Mouse (Mus musculus): ENCODE measurements around the gene Cdc20. TPM values are rescaled to one million over a fixed set of nuclear protein-coding genes. Genes with fewer than 3 reads are reported as not detected.

Gene Cdc20
- 30.1 and 32.3 TPM in 2 replicates for polyA plus RNA-seq (2012; rRNA removed; ENCODE audit: low replicate concordance)

DNA sequence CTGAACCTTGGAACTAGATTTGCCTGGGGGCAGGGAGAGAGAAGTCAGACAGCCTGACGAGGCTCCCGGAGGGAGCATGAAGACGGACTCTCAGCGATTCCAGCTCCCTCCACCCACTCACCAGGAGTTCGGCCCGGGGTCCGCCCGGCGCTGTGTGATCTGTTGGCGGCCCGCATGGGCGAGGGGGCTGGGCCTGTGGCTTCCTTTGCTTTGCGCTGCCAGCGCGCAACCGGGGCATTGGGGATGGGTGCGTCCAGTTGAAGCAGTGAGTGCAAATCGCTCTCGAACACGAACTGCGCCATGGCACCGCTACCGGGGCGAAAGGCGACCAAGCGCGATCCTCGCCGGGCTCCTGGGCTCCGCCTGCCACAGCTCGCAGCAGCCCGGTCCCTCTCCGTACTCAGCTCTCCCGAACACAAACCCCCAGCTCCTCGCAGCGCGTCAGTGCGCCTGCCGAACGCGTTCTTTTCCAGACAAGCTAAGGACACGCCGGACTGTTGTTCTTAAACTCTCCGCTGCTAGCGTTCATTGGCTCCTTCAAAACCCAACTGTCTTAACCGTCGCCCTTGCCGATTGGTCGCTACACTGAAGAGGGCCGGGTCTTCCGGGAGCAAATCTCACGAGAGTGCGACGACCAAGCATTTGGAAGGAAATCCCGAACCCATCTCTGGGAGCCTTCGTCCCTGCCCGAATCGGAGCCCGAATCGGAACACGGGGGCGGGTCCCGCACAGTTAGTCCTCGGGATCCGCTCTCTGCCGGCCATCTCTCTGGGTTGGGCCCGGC is at the start of gene Cdc20:
Cdc20 (minus strand) TSS at position 533 of the 784 bp plus-strand sequence.

GRCm38 (mm10) chr4:118457345-118457975 is 20.3 kb upstream of the Cdc20 start, which contains the start of gene Mpl:
Gene Mpl (minus strand): TSS chr4:118457513.

GRCm38 (mm10) chr4:118427768-118428451 is 9.2 kb downstream of the Cdc20 start, which contains the start of gene Elovl1:
Gene Elovl1 (plus strand): TSS chr4:118428093.

GRCm38 (mm10) chr4:118409142-118409900 is 27.8 kb downstream of the Cdc20 start, which contains the start of the genes Szt2 and Med8:
Gene Szt2 (minus strand): TSS chr4:118409273.
Gene Med8 (plus strand): TSS chr4:118409337.

Other genes starting within 250 kb of the Cdc20 start
- gene Ptprf, start 145.9 kb downstream of the Cdc20 start, polyA plus RNA-seq (2012; rRNA removed; ENCODE audit: low replicate concordance) = 136 and 150 TPM in 2 replicates
- 29.0 and 35.2 TPM in 2 replicates for gene Szt2, start 28.1 kb downstream of the Cdc20 start, polyA plus RNA-seq (2012; rRNA removed; ENCODE audit: low replicate concordance)
- gene Med8, start 28.0 kb downstream of the Cdc20 start, polyA plus RNA-seq (2012; rRNA removed; ENCODE audit: low replicate concordance) = 13.4 and 14.1 TPM in 2 replicates
- 190 and 291 TPM in 2 replicates for gene Elovl1, start 9.3 kb downstream of the Cdc20 start, polyA plus RNA-seq (2012; rRNA removed; ENCODE audit: low replicate concordance)
- gene Mpl, start 20.2 kb upstream of the Cdc20 start, polyA plus RNA-seq (2012; rRNA removed; ENCODE audit: low replicate concordance) = 0.09 TPM in 1 of 2 replicates, not detected in the other
- 11.4 and 13.4 TPM in 2 replicates for gene Tie1, start 52.7 kb upstream of the Cdc20 start, polyA plus RNA-seq (2012; rRNA removed; ENCODE audit: low replicate concordance)
- gene 2610528J11Rik, start 89.6 kb upstream of the Cdc20 start, polyA plus RNA-seq (2012; rRNA removed; ENCODE audit: low replicate concordance) = 123 and 172 TPM in 2 replicates
- 39.9 and 58.3 TPM in 2 replicates for gene Tmem125, start 106.7 kb upstream of the Cdc20 start, polyA plus RNA-seq (2012; rRNA removed; ENCODE audit: low replicate concordance)
- 0.09 TPM in 1 of 2 replicates, not detected in the other for gene Cfap57, start 183.4 kb upstream of the Cdc20 start, polyA plus RNA-seq (2012; rRNA removed; ENCODE audit: low replicate concordance)
- gene Ebna1bp2, start 183.4 kb upstream of the Cdc20 start, polyA plus RNA-seq (2012; rRNA removed; ENCODE audit: low replicate concordance) = 5.3 and 6.0 TPM in 2 replicates
- not detected in 2 replicates for gene Olfr62, start 221.6 kb upstream of the Cdc20 start, polyA plus RNA-seq (2012; rRNA removed; ENCODE audit: low replicate concordance)